Mouse (Mus musculus): ENCODE results near the gene Gm11027. TPM values are rescaled to one million over a fixed set of nuclear protein-coding genes. Genes with fewer than 3 reads are reported as not detected.
"Not testable (repeated sequence)": the region's sequence is repeated elsewhere in the genome, so short reads cannot be mapped to it uniquely, and the experiment has no call there.

Gm11027 gene
- polyA plus RNA-seq (2021), result not detected

DNA sequence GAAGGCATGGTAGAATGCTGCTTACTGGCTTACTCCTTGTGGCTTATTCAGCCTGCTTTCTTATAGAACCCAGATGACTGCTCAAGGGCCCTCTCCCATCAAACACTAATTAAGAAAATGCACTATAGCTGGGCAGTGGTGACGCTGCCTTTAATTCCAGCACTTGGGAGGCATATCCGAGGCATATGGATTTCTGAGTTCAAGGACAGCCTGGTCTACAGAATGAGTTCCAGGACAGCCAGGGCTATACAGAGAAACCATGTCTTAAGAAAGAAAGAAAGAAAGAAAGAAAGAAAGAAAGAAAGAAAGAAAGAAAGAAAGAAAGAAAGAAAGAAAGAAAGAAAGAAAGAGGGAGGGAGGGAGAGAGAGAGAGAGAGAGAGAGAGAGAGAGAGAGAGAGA, at the start of gene Gm11027:
Gm11027 (plus strand) TSS at position 301 of the 400 bp plus-strand sequence.
- in situ Hi-C loops (cut with MboI; ENCODE audit: low pct_unique_long_range_greater_than_20kb); CTCF ChIA-PET; ATAC-seq; POLR2A ChIA-PET; DNase-seq (ENCODE audit: low read depth, low spot score); H3K27me3 ChIP-seq: not testable (repeated sequence)

GRCm38 (mm10) chr12:116226289-116227057, 48.7 kb upstream of the Gm11027 start:
- ChIA-PET POLR2A (no interaction called here), CTCF (no interaction called here)
- ATAC-seq, result no peak
- in situ Hi-C loops (cut with MboI; ENCODE audit: low pct_unique_long_range_greater_than_20kb), result no loop called here
- DNase-seq (ENCODE audit: low read depth, low spot score), result no peak
- TF ChIP-seq CTCF (IDR thresholded peaks at IDR 0.05), result no peak
- H3K27me3 ChIP-seq, result no peaks in the 10 kb centered on the region

DNA sequence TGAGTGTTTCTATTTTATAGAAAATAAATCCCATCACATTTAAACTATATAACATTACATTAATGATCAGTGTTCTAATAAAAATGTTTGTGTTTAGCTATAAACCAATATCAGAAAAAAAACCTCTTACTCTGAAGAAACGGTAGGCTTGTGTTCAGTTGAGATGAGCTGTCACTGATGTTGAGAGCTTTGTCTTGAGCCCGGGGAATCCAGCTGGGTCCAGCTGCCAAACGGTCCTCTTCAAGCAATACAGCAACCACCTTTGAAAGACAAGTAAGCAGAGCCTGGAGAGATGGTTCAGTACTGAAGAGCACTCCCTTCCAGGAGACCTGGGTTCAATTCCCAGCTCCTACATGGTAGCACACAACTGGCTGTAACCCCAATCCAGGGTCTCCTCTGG, 45.7 kb upstream of the Gm11027 start:
- ChIA-PET CTCF (no interaction called here), POLR2A (no interaction called here)
- H3K27me3 ChIP-seq, result no peaks in the 10 kb centered on the region
- in situ Hi-C loops (cut with MboI; ENCODE audit: low pct_unique_long_range_greater_than_20kb), result no loop called here
- ATAC-seq (no peak), DNase-seq (ENCODE audit: low read depth, low spot score) (no peak)
- TF ChIP-seq CTCF (IDR thresholded peaks at IDR 0.05), result no peak

DNA sequence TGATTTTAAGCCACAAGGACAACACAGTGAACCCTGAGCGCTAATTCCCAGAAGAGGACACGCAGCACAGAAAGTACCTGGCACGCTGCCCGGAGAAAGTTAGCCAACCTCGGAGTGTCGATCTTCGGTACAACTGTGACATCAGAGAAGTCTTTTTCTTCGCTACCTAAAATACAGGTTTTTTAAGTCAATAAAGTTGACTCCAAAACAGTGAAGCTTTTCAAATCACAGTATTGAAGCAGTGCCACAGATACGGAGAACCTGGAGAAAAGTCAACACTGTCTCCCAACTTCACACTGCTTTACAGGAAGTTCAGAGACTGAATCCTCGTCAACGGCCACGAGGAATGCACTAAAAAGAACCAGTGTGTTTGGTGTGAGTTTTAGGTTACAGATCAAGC, 43.6 kb upstream of the Gm11027 start:
- H3K27me3 ChIP-seq, result no peaks in the 10 kb centered on the region
- ATAC-seq (peak; percentile 68), DNase-seq (ENCODE audit: low read depth, low spot score) (peak; percentile 58)
- ChIA-PET CTCF (no interaction called here), POLR2A (no interaction called here)
- no peak for TF ChIP-seq CTCF (IDR thresholded peaks at IDR 0.05)
- in situ Hi-C loops (cut with MboI; ENCODE audit: low pct_unique_long_range_greater_than_20kb), result no loop called here

- no peak for TF ChIP-seq CTCF (IDR thresholded peaks at IDR 0.05)
- ATAC-seq, result peak; percentile 10
- DNase-seq (ENCODE audit: low read depth, low spot score), result no peak
- H3K27me3 ChIP-seq, result no peaks in the 10 kb centered on the region
- POLR2A ChIA-PET, result no interaction called here
- in situ Hi-C loops (cut with MboI; ENCODE audit: low pct_unique_long_range_greater_than_20kb), result no loop called here
- CTCF ChIA-PET, result interaction anchor here (0.7 kb wide), 1 partner anchor 30 kb away, joined by 3 read pairs; no protein-coding TSS in a partner anchor
Measured at GRCm38 (mm10) chr12:116232061-116232460, 43.1 kb upstream of the Gm11027 start.

DNA sequence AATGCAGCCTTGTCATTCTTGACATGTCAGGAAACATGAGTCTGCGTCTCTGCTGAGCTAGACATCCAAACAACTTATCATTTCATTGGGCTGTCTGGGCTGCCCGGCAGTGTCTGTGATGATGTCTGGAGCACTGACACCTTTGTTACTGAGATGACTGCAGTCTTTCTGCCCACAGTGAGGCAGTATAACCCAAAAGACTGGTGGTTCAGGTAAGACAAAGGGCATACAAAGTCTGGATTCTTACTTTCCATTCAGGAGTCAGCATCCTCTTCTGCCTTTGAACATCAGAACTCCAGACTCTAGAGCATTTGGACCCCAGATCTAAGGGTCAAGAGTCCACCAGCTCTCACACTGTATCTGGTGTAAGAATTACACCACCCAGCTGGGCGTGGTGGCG, 39.8 kb upstream of the Gm11027 start:
- ATAC-seq (no peak), DNase-seq (ENCODE audit: low read depth, low spot score) (no peak)
- CTCF ChIA-PET, result interaction anchor here (1.5 kb wide), 1 partner anchor 29 kb away, joined by 3 read pairs; no protein-coding TSS in a partner anchor
- TF ChIP-seq CTCF (IDR thresholded peaks at IDR 0.05), result no peak
- no peaks in the 10 kb centered on the region for H3K27me3 ChIP-seq
- in situ Hi-C loops (cut with MboI; ENCODE audit: low pct_unique_long_range_greater_than_20kb), result no loop called here
- POLR2A ChIA-PET, result no interaction called here

DNA sequence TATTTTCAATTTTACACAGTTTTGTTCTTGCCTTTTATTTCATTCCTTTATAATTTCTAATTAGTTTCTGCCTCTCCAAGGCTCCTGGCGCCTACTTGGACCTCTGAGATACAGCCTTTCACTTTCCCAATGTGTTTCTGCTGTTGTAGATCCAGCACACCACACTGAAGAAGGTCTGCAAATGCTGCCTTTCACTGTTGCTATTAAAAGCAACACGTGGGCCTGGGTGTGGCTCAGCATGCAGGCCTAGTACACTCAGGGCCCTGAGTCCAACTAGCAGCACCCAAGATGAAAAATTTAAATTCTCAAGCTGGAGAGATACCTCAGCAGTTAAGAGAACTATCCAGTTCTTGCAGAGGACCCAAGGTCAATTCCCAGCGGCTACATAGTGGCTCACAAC, 38.5 kb upstream of the Gm11027 start:
- CTCF ChIA-PET, result no interaction called here
- in situ Hi-C loops (cut with MboI; ENCODE audit: low pct_unique_long_range_greater_than_20kb), result no loop called here
- no peaks in the 10 kb centered on the region for H3K27me3 ChIP-seq
- DNase-seq (ENCODE audit: low read depth, low spot score), result no peak
- POLR2A ChIA-PET, result no interaction called here
- ATAC-seq, result no peak
- TF ChIP-seq CTCF (IDR thresholded peaks at IDR 0.05), result no peak

GRCm38 (mm10) chr12:116238370-116238769, 36.8 kb upstream of the Gm11027 start:
- ATAC-seq (no peak), DNase-seq (ENCODE audit: low read depth, low spot score) (no peak)
- CTCF ChIA-PET, result no interaction called here
- no peak for TF ChIP-seq CTCF (IDR thresholded peaks at IDR 0.05)
- H3K27me3 ChIP-seq, result no peaks in the 10 kb centered on the region
- in situ Hi-C loops (cut with MboI; ENCODE audit: low pct_unique_long_range_greater_than_20kb), result no loop called here
- POLR2A ChIA-PET, result no interaction called here

- CTCF ChIA-PET, result no interaction called here
- TF ChIP-seq CTCF (IDR thresholded peaks at IDR 0.05), result no peak
- POLR2A ChIA-PET, result no interaction called here
- DNase-seq (ENCODE audit: low read depth, low spot score) (no peak), ATAC-seq (no peak)
- no peaks in the 10 kb centered on the region for H3K27me3 ChIP-seq
- in situ Hi-C loops (cut with MboI; ENCODE audit: low pct_unique_long_range_greater_than_20kb), result no loop called here
Measured at GRCm38 (mm10) chr12:116238803-116239202, 36.4 kb upstream of the Gm11027 start.

- TF ChIP-seq CTCF (IDR thresholded peaks at IDR 0.05), result no peak
- ATAC-seq, result peak; percentile 69
- ChIA-PET POLR2A (no interaction called here), CTCF (no interaction called here)
- no peak for DNase-seq (ENCODE audit: low read depth, low spot score)
- no peaks in the 10 kb centered on the region for H3K27me3 ChIP-seq
- in situ Hi-C loops (cut with MboI; ENCODE audit: low pct_unique_long_range_greater_than_20kb), result no loop called here
Measured at GRCm38 (mm10) chr12:116244601-116245000, 30.6 kb upstream of the Gm11027 start.

DNA sequence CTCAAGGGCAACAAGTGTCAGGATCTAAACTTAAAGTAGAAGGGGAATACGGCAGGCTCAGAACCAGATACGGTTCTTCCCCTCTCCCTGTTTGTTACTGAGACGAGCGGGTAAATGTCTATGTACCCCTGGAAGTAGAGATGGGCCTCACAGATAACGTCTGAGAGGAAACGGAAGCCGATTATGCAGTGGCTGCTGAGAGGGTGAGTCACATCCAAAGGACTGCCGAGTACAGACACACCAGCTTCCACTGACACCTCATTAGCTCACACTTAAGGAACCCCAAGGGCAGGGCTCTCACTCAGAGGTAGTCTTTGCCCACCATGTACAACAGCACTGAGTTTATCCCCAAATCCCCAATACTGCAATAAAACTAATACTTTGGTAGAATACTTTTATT, 20.5 kb upstream of the Gm11027 start:
- ChIA-PET POLR2A (no interaction called here), CTCF (no interaction called here)
- TF ChIP-seq CTCF (IDR thresholded peaks at IDR 0.05), result no peak
- no peak for DNase-seq (ENCODE audit: low read depth, low spot score)
- in situ Hi-C loops (cut with MboI; ENCODE audit: low pct_unique_long_range_greater_than_20kb), result no loop called here
- no peaks in the 10 kb centered on the region for H3K27me3 ChIP-seq
- ATAC-seq, result no peak

GRCm38 (mm10) chr12:116255636-116256035, 19.6 kb upstream of the Gm11027 start:
- ATAC-seq (no peak), DNase-seq (ENCODE audit: low read depth, low spot score) (no peak)
- ChIA-PET POLR2A (no interaction called here), CTCF (interaction anchor here (1.1 kb wide), 1 partner anchor 53 kb away, joined by 3 read pairs; no protein-coding TSS in a partner anchor)
- TF ChIP-seq CTCF (IDR thresholded peaks at IDR 0.05), result no peak
- in situ Hi-C loops (cut with MboI; ENCODE audit: low pct_unique_long_range_greater_than_20kb), result no loop called here
- no peaks in the 10 kb centered on the region for H3K27me3 ChIP-seq
